Mouse (Mus musculus): Measurements from ENCODE around the gene Pkp4. TPM values are rescaled to one million over a fixed set of nuclear protein-coding genes. Genes with fewer than 3 reads are reported as not detected.

Gene Pkp4
- total and polyA plus RNA-seq, 3 experiments, result not detected

GRCm38 (mm10) chr2:59350094-59350493, 189.4 kb downstream of the Pkp4 start:
- DNase-seq (ENCODE audit: low read depth, low spot score), result no peak
- TF ChIP-seq GATA1 (IDR thresholded peaks at IDR 0.05; ENCODE audit: low read depth, low read length) (no peak), POLR2A (IDR thresholded peaks at IDR 0.05; ENCODE audit: control insufficient read depth in 1 of 2, insufficient read depth in 1 of 2, low read depth in 1 of 2, low read length in 2 of 2, poor library complexity in 1 of 2) (no peak), ELF1 (IDR thresholded peaks at IDR 0.05; ENCODE audit: low read depth, low read length) (no peak), ZC3H11A (IDR thresholded peaks at IDR 0.05; ENCODE audit: low read depth, low read length) (no peak), HCFC1 (IDR thresholded peaks at IDR 0.05; ENCODE audit: low read depth, low read length) (no peak), CHD2 (IDR thresholded peaks at IDR 0.05; ENCODE audit: low read length) (no peak), ZNF384 (IDR thresholded peaks at IDR 0.05; ENCODE audit: low read depth, low read length) (no peak), MYC (IDR thresholded peaks at IDR 0.05; ENCODE audit: low read depth, low read length) (no peak), POLR2AphosphoS2 (IDR thresholded peaks at IDR 0.05; ENCODE audit: low read length) (no peak), USF2 (IDR thresholded peaks at IDR 0.05; ENCODE audit: borderline replicate concordance in 1 of 2, insufficient read depth in 1 of 2, low read depth in 1 of 2, low read length in 2 of 2) (no peak), TCF12 (IDR thresholded peaks at IDR 0.05; ENCODE audit: low read depth, low read length) (no peak), GABPA (IDR thresholded peaks at IDR 0.05; ENCODE audit: low read depth, low read length) (no peak), UBTF (IDR thresholded peaks at IDR 0.05; ENCODE audit: borderline replicate concordance, insufficient read depth, low read depth, low read length) (no peak), SMC3 (IDR thresholded peaks at IDR 0.05; ENCODE audit: low read depth, low read length) (no peak), MAX (IDR thresholded peaks at IDR 0.05; ENCODE audit: low read length) (no peak), SIN3A (IDR thresholded peaks at IDR 0.05; ENCODE audit: low read length) (no peak), CHD1 (IDR thresholded peaks at IDR 0.05; ENCODE audit: low read depth, low read length) (no peak), BHLHE40 (IDR thresholded peaks at IDR 0.05; ENCODE audit: borderline replicate concordance, low read depth, low read length) (no peak)
- Histone ChIP-seq H3K27me3 (ENCODE audit: control insufficient read depth in 1 of 2, insufficient read depth in 2 of 2, low read length in 2 of 2) (no peaks in the 10 kb centered on the region), H3K4me3 (ENCODE audit: control insufficient read depth in 1 of 2, insufficient read depth in 1 of 2, low read depth in 2 of 2, low read length in 2 of 2) (no peak overlapping the region), H3K9ac (ENCODE audit: control insufficient read depth, low read depth, low read length, poor library complexity, severe bottlenecking) (no peak overlapping the region), H3K79me2 (ENCODE audit: control insufficient read depth, insufficient read depth, low read length, poor library complexity) (no peaks in the 10 kb centered on the region), H3K36me3 (ENCODE audit: control insufficient read depth in 1 of 2, insufficient read depth in 2 of 2, low read length in 2 of 2) (no peaks in the 10 kb centered on the region), H3K4me1 (ENCODE audit: control insufficient read depth in 1 of 2, insufficient read depth in 2 of 2, low read length in 2 of 2) (no peaks in the 10 kb centered on the region), H3K27ac (ENCODE audit: control insufficient read depth, low read depth, low read length) (no peak overlapping the region), H3K9me3 (replicated peaks; ENCODE audit: insufficient read depth, low read length) (no peaks in the 10 kb centered on the region)

GRCm38 (mm10) chr2:59351303-59352099, 190.9 kb downstream of the Pkp4 start:
- Histone ChIP-seq H3K9me3 (replicated peaks; ENCODE audit: insufficient read depth, low read length) (no peaks in the 10 kb centered on the region), H3K27ac (ENCODE audit: control insufficient read depth, low read depth, low read length) (no peak overlapping the region), H3K4me3 (ENCODE audit: control insufficient read depth in 1 of 2, insufficient read depth in 1 of 2, low read depth in 2 of 2, low read length in 2 of 2) (no peak overlapping the region), H3K9ac (ENCODE audit: control insufficient read depth, low read depth, low read length, poor library complexity, severe bottlenecking) (no peak overlapping the region), H3K36me3 (ENCODE audit: control insufficient read depth in 1 of 2, insufficient read depth in 2 of 2, low read length in 2 of 2) (no peaks in the 10 kb centered on the region), H3K79me2 (ENCODE audit: control insufficient read depth, insufficient read depth, low read length, poor library complexity) (no peaks in the 10 kb centered on the region), H3K27me3 (ENCODE audit: control insufficient read depth in 1 of 2, insufficient read depth in 2 of 2, low read length in 2 of 2) (no peaks in the 10 kb centered on the region), H3K4me1 (ENCODE audit: control insufficient read depth in 1 of 2, insufficient read depth in 2 of 2, low read length in 2 of 2) (no peaks in the 10 kb centered on the region)
- DNase-seq (ENCODE audit: low read depth, low spot score), result no peak
- TF ChIP-seq CTCF (IDR thresholded peaks at IDR 0.05 in 2 of 3, conservative IDR thresholded peaks at IDR 0.05 in 1 of 3; ENCODE audit: control insufficient read depth in 1 of 3, insufficient read depth in 1 of 3, low read depth in 2 of 3, low read length in 3 of 3, poor library complexity in 1 of 3, severe bottlenecking in 1 of 3), result no peak
- TF ChIP-seq MYB (IDR thresholded peaks at IDR 0.05; ENCODE audit: low read depth, low read length), result no peak
- TF ChIP-seq TAL1 (IDR thresholded peaks at IDR 0.05; ENCODE audit: low read length), result no peak
- no peak for TF ChIP-seq ELF1 (IDR thresholded peaks at IDR 0.05; ENCODE audit: low read depth, low read length)
- TF ChIP-seq ZNF384 (IDR thresholded peaks at IDR 0.05; ENCODE audit: low read depth, low read length), result no peak
- TF ChIP-seq GATA1 (IDR thresholded peaks at IDR 0.05; ENCODE audit: low read depth, low read length), result no peak
